Mouse (Mus musculus) mouse embryonic stem cell (cell line): ENCODE measurements around the gene Nit2.

Experiments
- in situ Hi-C, 2 experiments: fragments of 300-500 bp; cut with MboI; formaldehyde crosslinking; loops; 1 replicate in 1 of 2; 3 replicates in 1 of 2; pipeline ENCODE4 v1.14.3; 2019 to 2020; ENCODE audit warnings: low sequenced_read_pairs in 2 of 2, low pct_unique_long_range_greater_than_20kb in 1 of 2, mixed read lengths in 1 of 2; ENCODE audit not compliant: unreplicated experiment in 1 of 2

Gene Nit2

GRCm38 (mm10) chr16:57120913-57121815, 46.0 kb downstream of the Nit2 start, which contains the start of gene Tomm70a:
TSS of gene Tomm70a (plus strand) at chr16:57121703.
- in situ Hi-C loops: no loop called here

GRCm38 (mm10) chr16:57117562-57117961, 49.6 kb downstream of the Nit2 start:
- in situ Hi-C loops: no loop called here

- in situ Hi-C loops: no loop called here
These were observed 51.1 kb downstream of the Nit2 start for GRCm38 (mm10) chr16:57116066-57116465.
